Mouse (Mus musculus) 416B (cell line): ENCODE measurements around the gene Gabbr2.

ENCODE experiments used
- DNase-seq: peaks from one replicate; pipeline ENCODE4 v3.0.0; 2011; ENCODE audit warnings: low read depth

The Gabbr2 gene

GRCm38 (mm10) chr4:46988824-46989223 is 2.8 kb downstream of the Gabbr2 start:
- DNase-seq, result no peak

DNA sequence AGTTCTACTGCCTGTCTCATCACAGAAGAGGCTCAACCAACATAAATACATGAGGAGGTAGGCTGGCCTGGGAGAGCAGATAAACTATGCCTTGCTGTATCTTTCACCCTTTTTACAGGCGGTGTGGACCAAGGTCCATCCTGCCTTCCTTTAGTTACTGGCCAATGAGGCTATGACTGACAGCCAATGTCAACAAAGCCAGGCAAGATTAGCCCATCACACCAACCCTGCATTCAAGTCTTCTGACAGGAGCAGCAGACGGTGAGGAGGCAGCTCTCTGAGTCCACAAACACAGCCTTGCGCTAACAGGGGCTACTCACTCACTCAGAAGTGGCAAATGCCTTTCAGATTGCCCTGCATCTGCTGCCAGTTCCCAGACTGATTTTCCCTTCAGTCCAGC is 3.4 kb downstream of the Gabbr2 start:
- no peak for DNase-seq

DNA sequence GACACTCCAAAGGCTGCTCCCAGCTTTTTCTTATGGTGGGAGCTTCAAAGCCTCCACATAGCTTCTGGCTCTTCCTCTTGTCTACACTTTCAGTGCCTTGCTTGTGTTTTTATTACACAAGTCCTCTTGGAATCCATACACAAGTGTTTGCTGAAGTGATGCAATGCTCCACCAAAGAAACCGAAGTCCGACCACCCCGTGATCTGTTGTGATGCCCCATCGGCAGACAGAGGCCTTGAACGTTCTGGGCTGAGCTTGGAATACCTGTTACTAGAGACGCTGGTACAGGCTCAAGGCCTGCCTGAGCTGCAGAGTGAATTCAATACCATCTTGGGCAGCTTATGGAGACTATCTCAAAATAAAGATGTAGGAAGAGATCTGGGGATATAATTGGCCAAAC is 3.9 kb downstream of the Gabbr2 start:
- no peak for DNase-seq

DNA sequence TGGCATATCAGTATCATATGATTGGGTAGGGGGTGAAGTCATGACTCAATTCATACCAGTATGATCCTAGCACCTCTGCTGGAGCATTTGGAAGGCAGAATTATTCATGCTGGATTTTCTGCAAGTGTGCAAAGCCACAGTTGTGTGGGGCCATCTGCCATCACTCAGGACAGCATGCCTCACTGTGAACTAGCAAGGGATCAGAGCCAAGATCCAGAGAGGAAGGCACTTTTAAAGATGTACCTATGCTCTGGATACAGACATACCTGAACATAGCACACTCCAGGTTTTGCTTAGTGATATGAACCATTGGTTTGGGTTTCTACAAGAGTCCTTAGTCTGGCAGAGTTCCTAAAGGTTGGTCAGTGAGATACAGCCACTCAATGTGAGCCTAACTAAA is 5.6 kb downstream of the Gabbr2 start:
- no peak for DNase-seq

DNA sequence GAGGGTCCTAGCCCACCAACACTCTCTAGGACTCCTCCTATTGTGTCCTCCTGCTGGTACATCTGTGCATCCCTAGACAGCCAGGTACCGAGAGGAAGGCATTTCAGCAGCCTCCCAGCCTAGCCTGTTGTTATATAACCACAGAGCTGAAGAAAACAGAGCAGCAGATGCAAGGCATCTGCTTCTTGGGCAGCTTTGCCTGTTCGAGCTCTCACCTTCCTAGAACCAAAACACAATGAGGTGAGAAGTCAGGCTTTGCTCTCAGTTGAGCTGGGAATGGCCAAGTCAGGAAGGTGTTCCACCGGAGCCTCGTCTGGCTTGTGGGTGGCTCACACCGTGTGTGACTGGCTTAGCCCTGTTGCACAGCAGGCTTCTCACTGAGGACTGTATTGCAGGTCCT is 8.8 kb downstream of the Gabbr2 start:
- DNase-seq, result no peak

- DNase-seq, result no peak
Observed at GRCm38 (mm10) chr4:46982094-46982493, 9.6 kb downstream of the Gabbr2 start.

DNA sequence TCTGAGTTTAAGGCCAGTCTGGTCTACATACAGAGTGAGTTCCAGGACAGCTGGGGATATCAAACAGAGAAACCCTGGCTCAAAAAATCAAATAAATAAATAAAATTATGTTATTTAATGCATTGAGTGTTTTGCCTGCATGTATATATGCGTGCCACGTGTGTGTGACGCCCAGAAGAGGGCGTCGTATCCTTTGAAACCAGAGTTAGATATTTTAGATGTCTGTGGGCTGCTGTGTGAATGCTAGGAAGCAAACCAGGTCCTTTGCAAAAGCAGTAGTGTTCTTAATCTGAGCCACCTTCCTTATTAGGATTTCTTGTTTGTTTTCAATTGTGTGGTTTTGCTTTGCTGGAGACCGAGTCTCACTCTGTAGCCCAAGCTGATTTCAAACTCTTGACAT is 13.3 kb downstream of the Gabbr2 start:
- peak; percentile 8 for DNase-seq

DNA sequence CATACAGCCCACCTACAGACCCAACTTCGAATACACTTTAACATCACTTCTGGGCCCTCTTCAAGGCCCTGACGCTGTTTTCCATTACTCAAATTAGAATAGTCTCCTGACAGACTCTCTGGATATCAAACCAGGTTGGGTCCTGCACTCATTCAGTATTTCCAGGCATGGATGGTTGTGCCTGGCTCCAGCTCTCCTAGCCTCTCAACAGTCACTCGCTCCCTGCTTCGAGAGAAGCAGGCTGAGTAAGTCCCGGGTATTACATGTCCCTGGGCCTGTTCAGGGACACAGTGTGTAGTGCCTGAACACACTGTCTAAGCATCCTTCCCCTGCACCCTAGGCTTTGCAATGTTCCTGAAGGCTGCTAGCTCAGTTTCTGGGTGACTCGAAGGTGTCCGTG is 14.5 kb downstream of the Gabbr2 start:
- DNase-seq, result no peak

DNA sequence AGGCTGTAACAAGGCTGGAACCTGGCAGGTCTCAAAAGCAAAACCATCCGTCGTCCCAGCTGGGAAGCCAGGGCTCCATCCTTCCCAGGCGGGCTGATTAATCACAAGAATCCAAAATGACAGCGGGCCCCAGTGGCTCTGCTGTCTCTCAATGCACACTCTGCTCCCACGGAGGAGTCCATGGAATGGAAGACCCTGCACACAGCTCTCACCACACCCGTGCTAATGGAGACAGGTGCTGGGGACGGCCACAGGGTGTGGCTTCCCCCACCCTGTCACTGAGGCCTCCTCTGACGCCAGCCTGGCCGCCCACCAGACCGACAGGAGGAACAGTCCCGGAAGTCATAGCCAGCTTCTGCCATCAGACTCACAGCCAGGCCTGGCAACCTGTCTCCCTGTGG is 15.0 kb downstream of the Gabbr2 start:
- no peak for DNase-seq

GRCm38 (mm10) chr4:46973322-46973721 is 18.4 kb downstream of the Gabbr2 start:
- no peak for DNase-seq

- DNase-seq, result no peak
Observed at GRCm38 (mm10) chr4:46967981-46968380, 23.7 kb downstream of the Gabbr2 start.

DNA sequence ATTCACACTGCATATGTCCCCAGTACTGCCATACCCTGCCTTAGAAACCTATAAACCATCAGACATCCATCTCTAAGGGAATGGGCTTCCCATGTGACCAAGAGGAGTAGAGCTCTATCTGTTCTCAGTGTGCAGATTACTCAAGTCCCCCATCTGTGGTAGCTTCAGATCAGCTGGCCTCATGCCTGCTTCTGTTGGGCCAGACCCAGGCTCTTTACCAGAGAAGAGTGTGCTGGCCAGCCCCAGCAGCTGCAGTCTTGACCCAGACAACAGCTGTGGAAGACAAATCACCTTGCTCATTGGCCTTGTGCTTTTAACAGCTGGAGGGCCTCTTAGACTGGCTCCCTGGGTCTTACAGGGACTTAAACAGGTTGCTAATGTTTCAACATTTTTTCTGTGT is 25.1 kb downstream of the Gabbr2 start:
- no peak for DNase-seq

- no peak for DNase-seq
Observed at GRCm38 (mm10) chr4:46961403-46961802, 30.3 kb downstream of the Gabbr2 start.

GRCm38 (mm10) chr4:46960208-46960607 is 31.5 kb downstream of the Gabbr2 start:
- DNase-seq, result no peak

GRCm38 (mm10) chr4:46959776-46960175 is 31.9 kb downstream of the Gabbr2 start:
- DNase-seq, result no peak

DNA sequence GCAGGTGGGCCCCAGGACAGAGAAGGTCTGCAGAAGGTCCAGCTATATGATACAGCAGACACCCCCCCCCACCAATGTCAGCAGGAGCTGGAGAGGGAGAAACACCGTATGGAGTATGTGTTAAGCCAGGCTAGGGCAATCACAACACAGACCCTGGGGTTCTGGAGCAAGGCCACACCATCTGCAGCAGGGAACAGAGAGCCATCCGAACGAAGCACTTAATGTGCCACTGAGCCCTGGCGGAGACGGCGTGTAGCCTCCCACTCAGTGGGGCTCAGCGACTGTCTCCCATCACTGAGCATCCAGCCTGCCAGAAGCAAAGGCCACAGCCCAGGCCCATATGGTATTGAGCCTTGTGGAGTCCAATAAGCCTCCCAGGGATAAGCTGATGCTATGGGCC is 33.7 kb downstream of the Gabbr2 start:
- DNase-seq, result no peak

GRCm38 (mm10) chr4:46956966-46957365 is 34.7 kb downstream of the Gabbr2 start:
- DNase-seq, result no peak

GRCm38 (mm10) chr4:46953021-46953420 is 38.7 kb downstream of the Gabbr2 start:
- no peak for DNase-seq

DNA sequence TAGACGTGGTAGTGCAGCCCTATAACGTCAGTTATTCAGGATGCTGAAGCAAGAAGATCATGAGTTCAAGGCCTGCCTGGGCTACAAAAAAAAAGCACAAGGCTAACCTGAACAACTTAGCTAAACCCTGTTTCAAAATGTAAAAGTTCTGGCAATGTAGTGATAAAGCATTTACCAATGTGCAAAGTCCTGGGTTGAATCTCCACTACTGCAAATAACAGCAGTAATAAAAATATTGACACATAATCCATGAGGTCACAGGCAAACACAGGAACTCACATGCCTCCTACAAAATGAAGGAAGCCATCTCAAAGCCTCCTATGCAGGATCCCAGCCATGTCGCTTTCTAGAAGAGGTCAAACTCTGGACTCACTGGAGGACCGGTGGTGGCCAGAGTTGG is 39.1 kb downstream of the Gabbr2 start:
- no peak for DNase-seq

GRCm38 (mm10) chr4:46934291-46934690 is 57.4 kb downstream of the Gabbr2 start:
- no peak for DNase-seq

GRCm38 (mm10) chr4:46933590-46933989 is 58.1 kb downstream of the Gabbr2 start:
- no peak for DNase-seq

- no peak for DNase-seq
Observed at GRCm38 (mm10) chr4:46931706-46932397, 59.8 kb downstream of the Gabbr2 start.

GRCm38 (mm10) chr4:46928112-46928511 is 63.6 kb downstream of the Gabbr2 start:
- peak; percentile 18 for DNase-seq

GRCm38 (mm10) chr4:46919144-46919543 is 72.5 kb downstream of the Gabbr2 start:
- no peak for DNase-seq

GRCm38 (mm10) chr4:46916786-46917185 is 74.9 kb downstream of the Gabbr2 start:
- no peak for DNase-seq
